ENCODE assay signal across 9 mouse cellular contexts in genomic region chr3:95203880-95204279, GRCm38 (mm10).
"Had no signal": no experiment of that assay in that cellular context is flagged by ENCODE, and none has a peak within 500 bp of the region (broad histone marks: within the 10 kb centered on the region; RNA-seq: fewer than 3 reads in every experiment).

No protein-coding gene starts in this region.

- DNase-seq: kidney, adult 11 months; kidney, postnatal 10 days; kidney, postnatal 4 days; liver; liver, embryonic 13.5 days; liver, postnatal 0 days; lung, postnatal 14 days; spleen, adult 18-20 months; thymus, postnatal 36 days had no signal
